Mouse (Mus musculus): ENCODE results near the gene Ptpn14. TPM values are rescaled to one million over a fixed set of nuclear protein-coding genes. Genes with fewer than 3 reads are reported as not detected.
"Not testable (repeated sequence)": the region's sequence is repeated elsewhere in the genome, so short reads cannot be mapped to it uniquely, and the experiment has no call there.

Gene Ptpn14
- polyA plus RNA-seq (2016; fragmentation: Nextera tagmentation; extraction: Ambion mirVana), result 6.7 TPM in 2 replicates

DNA sequence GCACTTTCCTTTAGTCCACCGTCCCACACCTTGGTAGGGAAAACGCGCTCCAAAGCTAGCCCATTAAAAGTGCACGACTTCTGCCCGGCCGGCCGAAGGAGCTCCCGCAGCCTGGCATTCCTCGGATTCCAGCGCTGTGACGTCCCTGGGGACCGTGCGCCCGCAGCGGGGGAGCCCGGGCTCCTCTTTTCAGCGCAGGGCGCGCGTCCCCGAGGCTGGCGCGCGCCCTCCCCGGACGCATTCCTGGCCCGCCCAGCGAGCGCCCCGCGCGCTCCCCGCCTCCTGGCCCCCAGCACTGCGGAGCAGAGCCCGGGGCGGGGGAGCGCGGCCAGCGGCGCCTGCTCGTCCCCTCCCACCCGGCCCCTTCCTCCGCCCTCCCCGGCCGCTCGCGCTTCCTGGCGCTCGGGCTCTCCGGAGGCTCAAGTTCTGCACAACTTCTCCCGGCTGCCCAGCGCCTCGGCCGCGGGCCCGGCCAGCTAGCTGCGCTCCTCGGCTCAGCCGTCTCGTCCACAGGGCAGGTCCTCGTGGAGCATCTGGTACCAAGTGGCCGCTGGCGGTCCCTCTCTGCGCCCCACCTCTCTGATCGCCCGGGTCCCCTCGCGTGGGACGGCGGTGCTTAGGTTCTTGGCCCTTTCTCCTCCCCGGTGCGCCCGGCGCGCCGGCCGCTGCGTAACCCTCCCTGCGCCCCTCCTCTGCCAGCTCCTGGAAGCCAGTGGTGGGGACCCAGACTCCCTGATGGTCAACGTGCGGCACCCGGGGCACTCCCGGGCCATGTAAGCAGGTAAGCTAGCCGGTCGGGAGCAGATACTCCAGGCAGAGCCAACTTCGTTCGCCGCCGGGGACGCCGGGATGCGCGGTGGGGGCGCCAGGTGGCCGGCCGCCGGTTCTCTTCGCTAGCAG is at the start of gene Ptpn14:
Gene Ptpn14 (plus strand): TSS at position 385 of the 900 bp plus-strand sequence.
- DNase-seq (ENCODE audit: low spot score), result peak; percentile 92
- H3K9me3 ChIP-seq, result no peaks in the 10 kb centered on the region
- H3K27me3 ChIP-seq (replicated peaks; ENCODE audit: low read depth, poor library complexity, severe bottlenecking), result peaks cover 44% of the 10 kb centered on the region
- H3K4me1 ChIP-seq, result peaks cover 65% of the 10 kb centered on the region
- peak within 1 kb of the TSS; percentile 88 for H3K4me3 ChIP-seq
- under 1% methylated on average over 98 of the region's 98 CpGs for WGBS
- H3K27ac ChIP-seq (replicated peaks), result peak within 1 kb of the TSS; percentile 92
- H3K36me3 ChIP-seq (replicated peaks), result no peaks in the 10 kb centered on the region

DNA sequence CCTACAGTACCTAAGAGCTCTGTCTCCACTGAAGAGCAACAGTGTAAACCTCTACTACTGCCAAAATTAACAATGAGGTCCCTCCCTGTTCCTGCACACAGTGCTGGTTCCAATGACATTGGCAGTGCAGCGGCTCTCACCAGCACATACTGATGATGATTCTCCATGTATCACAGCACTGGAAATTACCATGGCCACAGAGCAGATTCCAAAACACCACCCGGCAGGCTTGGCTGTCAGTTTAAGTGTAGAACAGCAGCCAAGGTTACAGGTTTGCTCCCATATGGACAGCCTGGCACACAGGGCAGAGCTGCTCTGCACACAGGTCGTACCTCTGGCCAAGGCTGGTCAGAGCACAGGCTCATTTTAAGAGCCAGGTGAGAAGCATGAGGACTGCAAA is 48.5 kb upstream of the Ptpn14 start:
- H3K27ac ChIP-seq (replicated peaks), result no peak overlapping the region
- WGBS, result 95% methylated on average over 3 of the region's 3 CpGs
- H3K9me3 ChIP-seq, result no peaks in the 10 kb centered on the region
- H3K4me3 ChIP-seq, result no peak overlapping the region
- no peaks in the 10 kb centered on the region for H3K27me3 ChIP-seq (replicated peaks; ENCODE audit: low read depth, poor library complexity, severe bottlenecking)
- no peaks in the 10 kb centered on the region for H3K4me1 ChIP-seq
- no peak for DNase-seq (ENCODE audit: low spot score)
- peaks cover 96% of the 10 kb centered on the region for H3K36me3 ChIP-seq (replicated peaks)

DNA sequence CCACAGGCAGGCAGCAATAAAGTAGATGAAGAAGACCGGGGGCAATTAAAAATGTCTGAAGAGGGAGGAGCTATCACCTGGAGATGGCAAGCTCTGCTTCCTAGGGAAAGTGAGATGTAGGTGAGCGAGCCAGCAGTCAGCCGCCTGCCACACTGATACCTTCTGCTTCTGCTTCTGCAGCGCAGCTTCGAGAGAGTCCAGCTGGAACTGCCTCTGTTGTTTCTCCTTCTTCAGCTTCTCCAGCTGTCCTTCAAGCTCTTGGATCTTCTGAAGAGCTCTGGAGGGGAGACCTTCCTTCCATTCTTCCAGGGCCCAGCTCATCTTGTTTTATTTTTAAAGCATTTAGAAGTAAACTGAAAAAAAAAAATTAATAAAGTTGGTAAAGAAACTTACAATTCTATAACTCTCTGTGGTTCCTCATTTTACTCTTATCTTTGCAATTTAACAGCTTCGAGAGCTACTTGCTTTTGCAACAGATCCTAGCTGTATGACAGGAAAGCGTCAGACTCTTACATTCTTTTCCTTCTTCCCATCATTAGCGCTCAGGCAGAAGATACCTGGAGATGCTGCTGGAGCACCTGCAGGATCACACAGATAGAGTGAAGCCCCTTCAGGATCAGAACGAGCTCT is 43.2 kb upstream of the Ptpn14 start:
- 94% methylated on average over 9 of the region's 9 CpGs for WGBS
- H3K27ac ChIP-seq (replicated peaks), result no peak overlapping the region
- peaks cover 61% of the 10 kb centered on the region for H3K36me3 ChIP-seq (replicated peaks)
- peaks cover 31% of the 10 kb centered on the region for H3K4me1 ChIP-seq
- no peak overlapping the region for H3K4me3 ChIP-seq
- H3K27me3 ChIP-seq (replicated peaks; ENCODE audit: low read depth, poor library complexity, severe bottlenecking), result no peaks in the 10 kb centered on the region
- no peaks in the 10 kb centered on the region for H3K9me3 ChIP-seq
- no peak for DNase-seq (ENCODE audit: low spot score)

DNA sequence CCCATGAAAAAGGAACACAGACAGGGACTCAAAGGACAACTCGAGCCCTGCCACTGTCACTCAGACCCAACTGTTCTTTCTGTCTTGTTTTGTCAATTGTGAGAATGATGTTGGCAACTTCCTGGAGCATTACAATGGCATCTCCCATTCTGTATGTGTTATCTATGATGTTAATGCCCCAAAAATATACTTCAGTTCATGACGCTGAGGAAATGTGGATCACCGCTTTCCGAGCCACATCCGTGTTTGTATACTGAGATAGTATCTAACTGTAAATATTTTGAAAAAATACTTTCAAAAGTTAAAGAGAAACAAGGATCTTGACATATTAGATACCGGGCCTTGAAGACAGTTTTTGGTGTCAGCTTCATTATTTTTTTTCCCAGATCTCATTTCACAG is 42.0 kb upstream of the Ptpn14 start:
- Histone ChIP-seq H3K9me3 (no peaks in the 10 kb centered on the region), H3K27me3 (replicated peaks; ENCODE audit: low read depth, poor library complexity, severe bottlenecking) (no peaks in the 10 kb centered on the region), H3K4me3 (peak overlapping the region; percentile 77), H3K27ac (replicated peaks) (no peak overlapping the region), H3K36me3 (replicated peaks) (peaks cover 50% of the 10 kb centered on the region), H3K4me1 (peaks cover 37% of the 10 kb centered on the region)
- 89% methylated on average over 6 of the region's 6 CpGs for WGBS
- DNase-seq (ENCODE audit: low spot score), result no peak

DNA sequence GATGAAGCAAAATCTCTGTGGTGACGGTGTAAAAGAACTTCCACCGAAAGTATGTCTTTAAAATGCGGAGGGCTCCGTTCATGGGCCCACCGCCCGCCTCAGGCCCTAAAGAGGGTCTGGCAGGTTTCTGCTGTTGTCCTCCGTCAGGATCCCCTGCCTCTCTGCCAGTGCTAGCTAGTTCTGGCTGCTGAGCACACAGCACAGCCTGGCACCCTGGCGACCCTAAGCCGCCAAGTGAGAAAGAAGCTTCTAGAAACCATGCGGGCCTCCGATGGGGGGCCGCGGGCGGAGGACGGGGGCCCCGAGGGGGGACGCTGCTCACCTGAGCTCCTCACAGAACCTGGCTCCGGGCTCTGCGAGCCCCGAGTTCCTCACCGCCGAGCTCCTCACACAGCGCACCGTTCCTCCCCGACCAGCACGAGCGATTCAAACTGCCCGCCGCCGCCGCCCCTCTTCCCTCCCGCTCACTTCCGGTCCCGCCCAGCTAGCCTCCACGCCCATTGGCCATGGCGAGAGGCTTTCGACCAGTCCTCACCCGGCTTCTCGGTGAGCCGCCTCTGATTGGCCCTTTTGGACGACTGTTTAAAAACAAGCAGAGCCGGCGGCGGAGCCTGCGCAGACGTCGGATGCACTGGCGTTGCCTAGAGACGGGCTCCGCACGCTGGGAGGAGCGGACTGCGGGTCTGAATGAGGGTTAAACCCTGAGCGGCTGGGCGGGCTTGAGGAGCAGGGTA is 40.2 kb upstream of the Ptpn14 start, which contains the start of gene Cenpf:
Gene Cenpf (minus strand): TSS at position 433 of the 734 bp plus-strand sequence.
- peak; percentile 99 for DNase-seq (ENCODE audit: low spot score)
- peak within 1 kb of the TSS; percentile 77 for H3K4me3 ChIP-seq
- no peaks in the 10 kb centered on the region for H3K27me3 ChIP-seq (replicated peaks; ENCODE audit: low read depth, poor library complexity, severe bottlenecking)
- H3K9me3 ChIP-seq, result no peaks in the 10 kb centered on the region
- under 1% methylated on average over 55 of the region's 55 CpGs for WGBS
- peaks cover 40% of the 10 kb centered on the region for H3K4me1 ChIP-seq
- peaks cover 32% of the 10 kb centered on the region for H3K36me3 ChIP-seq (replicated peaks)
- peak within 1 kb of the TSS; percentile 91 for H3K27ac ChIP-seq (replicated peaks)

DNA sequence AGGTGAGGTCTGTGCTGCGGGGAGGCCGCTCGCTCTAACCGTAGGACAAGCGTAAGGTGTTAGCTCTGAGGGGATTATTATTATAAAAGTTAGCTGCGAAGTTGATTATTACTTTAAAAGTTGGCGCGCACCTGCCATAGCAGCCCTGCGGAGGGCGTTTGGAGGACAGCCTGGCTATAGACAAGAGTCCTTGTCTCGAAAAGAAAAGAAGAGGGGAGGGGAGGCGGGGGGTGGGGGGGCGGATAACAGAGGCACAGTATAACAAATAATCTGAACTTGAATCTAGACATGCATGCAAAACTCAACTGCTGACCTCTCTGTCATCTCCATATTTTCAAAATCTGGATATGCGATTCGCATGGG is 39.7 kb upstream of the Ptpn14 start:
- H3K27me3 ChIP-seq (replicated peaks; ENCODE audit: low read depth, poor library complexity, severe bottlenecking), result no peaks in the 10 kb centered on the region
- H3K36me3 ChIP-seq (replicated peaks), result peaks cover 26% of the 10 kb centered on the region
- H3K4me1 ChIP-seq, result peaks cover 40% of the 10 kb centered on the region
- WGBS, result 1% methylated on average over 15 of the region's 15 CpGs
- H3K9me3 ChIP-seq, result no peaks in the 10 kb centered on the region
- peak overlapping the region; percentile 91 for H3K27ac ChIP-seq (replicated peaks)
- peak overlapping the region; percentile 77 for H3K4me3 ChIP-seq
- DNase-seq (ENCODE audit: low spot score), result no peak

DNA sequence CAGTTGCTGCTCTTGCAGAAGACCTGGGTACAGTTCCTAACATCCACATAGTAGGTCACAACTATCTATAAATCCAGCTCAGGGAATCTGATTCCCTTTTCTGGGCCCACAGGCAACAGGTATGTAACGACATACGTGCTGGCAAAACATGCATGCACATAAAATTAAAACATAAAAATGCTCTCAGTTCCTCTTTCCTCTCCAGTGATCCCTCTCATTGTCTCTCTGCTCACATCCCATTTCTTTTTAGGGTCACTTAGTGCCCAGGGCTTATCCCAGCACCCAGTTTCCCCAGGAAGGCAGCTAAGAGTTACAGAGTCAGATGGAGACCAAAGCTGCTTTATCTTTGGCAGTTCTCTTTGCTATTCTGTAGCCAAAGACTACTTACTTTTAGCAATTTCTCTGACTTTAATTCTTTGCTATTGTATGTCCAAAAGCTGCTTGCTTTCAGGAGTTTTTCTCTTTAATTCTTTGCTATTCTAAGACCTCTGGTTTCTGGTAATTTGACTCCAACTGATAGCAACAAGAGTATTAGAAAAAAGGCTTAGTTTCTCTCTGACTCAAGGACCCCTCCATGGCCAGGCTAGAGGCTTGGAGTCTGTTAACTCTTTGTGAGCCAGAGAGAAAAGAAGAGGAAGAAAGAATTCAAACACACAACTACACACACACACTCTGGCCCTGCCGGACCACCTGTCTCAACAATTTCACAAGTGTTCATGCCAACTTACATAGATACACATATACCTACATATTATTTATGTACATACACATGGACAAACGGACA is 38.8 kb upstream of the Ptpn14 start:
- Histone ChIP-seq H3K9me3 (no peaks in the 10 kb centered on the region), H3K27ac (replicated peaks) (peak overlapping the region; percentile 91), H3K4me3 (peak overlapping the region; percentile 77), H3K4me1 (peaks cover 40% of the 10 kb centered on the region), H3K27me3 (replicated peaks; ENCODE audit: low read depth, poor library complexity, severe bottlenecking) (no peaks in the 10 kb centered on the region), H3K36me3 (replicated peaks) (peaks cover 18% of the 10 kb centered on the region)
- DNase-seq (ENCODE audit: low spot score), result no peak
- WGBS, result 30% methylated on average over 4 of the region's 4 CpGs

DNA sequence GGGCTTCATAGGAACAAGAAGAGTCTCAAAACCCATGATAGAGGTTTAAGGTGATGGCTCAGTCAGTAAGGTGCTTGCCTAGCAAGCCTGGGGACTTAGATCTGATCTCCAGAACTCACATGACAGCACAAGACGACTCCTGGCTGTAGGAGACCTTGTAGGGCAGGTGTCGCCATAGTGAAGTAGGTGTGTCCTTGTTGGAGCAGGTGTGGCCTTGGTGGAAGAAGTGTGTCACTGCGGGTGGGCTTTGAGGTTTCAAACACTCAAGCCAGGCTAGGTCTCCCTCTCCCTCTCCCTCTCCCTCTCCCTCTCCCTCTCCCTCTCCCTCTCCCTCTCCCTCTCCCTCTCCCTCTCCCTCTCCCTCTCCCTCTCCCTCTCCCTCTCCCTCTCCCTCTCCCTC is 35.6 kb upstream of the Ptpn14 start:
- peaks cover 21% of the 10 kb centered on the region for H3K4me1 ChIP-seq
- 49% methylated on average over 3 of the region's 3 CpGs for WGBS
- not testable (repeated sequence) for H3K36me3 ChIP-seq (replicated peaks); H3K9me3 ChIP-seq; H3K27ac ChIP-seq (replicated peaks); H3K4me3 ChIP-seq; H3K27me3 ChIP-seq (replicated peaks; ENCODE audit: low read depth, poor library complexity, severe bottlenecking); DNase-seq (ENCODE audit: low spot score)

DNA sequence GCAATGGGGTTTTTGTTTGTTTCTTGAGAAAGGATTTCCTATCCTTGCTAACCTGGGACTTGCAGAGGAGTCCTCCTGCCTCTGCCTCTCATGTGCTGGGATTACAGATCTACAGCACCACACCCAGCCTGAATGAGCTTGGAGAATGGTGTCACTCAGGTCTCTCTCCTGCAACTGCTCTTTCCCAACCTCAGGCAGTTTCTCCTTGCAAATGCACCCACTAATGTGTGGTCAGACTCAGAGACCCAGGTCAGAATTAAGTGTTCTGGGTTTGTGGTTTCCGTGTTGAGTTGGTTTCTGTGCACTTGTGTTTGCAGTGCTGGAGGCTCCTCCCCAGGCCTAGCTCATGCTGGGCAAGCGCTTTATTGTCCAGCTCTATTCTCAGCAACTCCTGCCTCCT is 33.7 kb upstream of the Ptpn14 start:
- no peaks in the 10 kb centered on the region for H3K36me3 ChIP-seq (replicated peaks)
- no peak overlapping the region for H3K27ac ChIP-seq (replicated peaks)
- no peak for DNase-seq (ENCODE audit: low spot score)
- WGBS, result 90% methylated on average over 2 of the region's 2 CpGs
- H3K4me1 ChIP-seq, result peaks cover 14% of the 10 kb centered on the region
- H3K4me3 ChIP-seq, result no peak overlapping the region
- H3K27me3 ChIP-seq (replicated peaks; ENCODE audit: low read depth, poor library complexity, severe bottlenecking), result no peaks in the 10 kb centered on the region
- no peaks in the 10 kb centered on the region for H3K9me3 ChIP-seq

DNA sequence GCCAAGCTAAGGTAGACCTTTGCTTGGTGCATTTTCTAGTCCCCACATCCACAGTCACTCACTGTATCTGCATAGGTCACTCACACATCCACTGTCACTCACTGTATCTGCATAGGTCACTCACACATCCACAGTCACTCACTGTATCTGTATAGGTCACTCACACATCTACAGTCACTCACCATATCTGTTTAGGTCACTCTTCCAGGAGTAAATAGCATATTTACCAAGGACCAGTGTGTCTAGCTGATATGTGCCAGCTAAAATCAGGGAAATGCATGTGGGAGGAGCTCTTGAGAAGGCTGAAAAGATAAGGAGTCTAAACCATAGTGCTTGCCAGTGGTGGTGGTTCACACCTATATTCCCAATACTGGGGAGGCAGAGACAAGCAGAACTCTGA is 32.7 kb upstream of the Ptpn14 start:
- Histone ChIP-seq H3K27ac (replicated peaks) (no peak overlapping the region), H3K36me3 (replicated peaks) (no peaks in the 10 kb centered on the region)
- no peak for DNase-seq (ENCODE audit: low spot score)

DNA sequence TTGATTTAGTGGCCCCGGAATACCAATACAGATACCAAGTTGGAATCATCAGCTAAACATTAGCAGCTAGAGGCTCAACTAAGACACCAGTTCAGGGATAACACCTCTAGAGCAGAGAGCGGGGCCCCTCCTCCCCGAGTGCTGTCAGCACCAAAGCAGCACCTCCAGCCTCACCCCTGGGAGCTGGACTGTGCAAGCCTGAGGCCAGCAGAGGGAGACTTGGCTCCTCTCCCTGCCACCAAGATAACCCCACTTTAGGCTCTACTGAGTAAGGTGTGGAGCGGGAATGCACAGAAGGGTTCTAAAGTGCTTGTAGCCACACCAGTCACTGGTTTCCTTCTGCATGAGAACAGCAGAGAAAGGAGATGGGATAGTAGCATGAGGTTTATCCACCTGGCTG is 29.7 kb upstream of the Ptpn14 start:
- Histone ChIP-seq H3K36me3 (replicated peaks) (no peaks in the 10 kb centered on the region), H3K9me3 (no peaks in the 10 kb centered on the region), H3K4me3 (no peak overlapping the region), H3K27ac (replicated peaks) (no peak overlapping the region), H3K27me3 (replicated peaks; ENCODE audit: low read depth, poor library complexity, severe bottlenecking) (no peaks in the 10 kb centered on the region), H3K4me1 (no peaks in the 10 kb centered on the region)
- no peak for DNase-seq (ENCODE audit: low spot score)
- 70% methylated on average over 4 of the region's 4 CpGs for WGBS

More for the DNA sequence above, 32.7 kb upstream of the Ptpn14 start:
- Histone ChIP-seq H3K27me3 (replicated peaks; ENCODE audit: low read depth, poor library complexity, severe bottlenecking) (no peaks in the 10 kb centered on the region), H3K9me3 (no peaks in the 10 kb centered on the region), H3K4me3 (no peak overlapping the region), H3K4me1 (peaks cover 4% of the 10 kb centered on the region)

DNA sequence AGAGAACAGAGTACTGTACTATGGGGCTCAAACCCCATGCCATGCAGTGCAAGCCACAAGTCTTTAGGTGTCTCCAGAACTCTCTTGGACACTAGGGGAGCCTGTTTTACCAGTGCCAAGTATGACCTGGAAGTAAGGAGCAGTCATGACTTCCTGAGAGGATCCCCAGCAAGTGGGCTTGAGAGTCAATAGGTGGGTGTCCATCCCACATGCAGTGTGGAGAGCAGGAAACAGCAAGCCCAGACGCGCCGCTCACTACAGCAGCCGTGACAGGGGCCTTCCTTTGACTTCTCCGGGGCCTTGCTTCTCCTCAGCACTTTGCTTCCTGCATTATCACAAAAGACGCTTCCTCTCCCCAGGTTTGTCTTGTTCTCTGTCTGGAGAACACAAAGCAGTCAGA is 27.9 kb upstream of the Ptpn14 start:
- no peak overlapping the region for H3K4me3 ChIP-seq
- H3K9me3 ChIP-seq, result no peaks in the 10 kb centered on the region
- 79% methylated on average over 6 of the region's 6 CpGs for WGBS
- H3K27ac ChIP-seq (replicated peaks), result no peak overlapping the region
- H3K27me3 ChIP-seq (replicated peaks; ENCODE audit: low read depth, poor library complexity, severe bottlenecking), result no peaks in the 10 kb centered on the region
- H3K36me3 ChIP-seq (replicated peaks), result no peaks in the 10 kb centered on the region
- DNase-seq (ENCODE audit: low spot score), result no peak
- no peaks in the 10 kb centered on the region for H3K4me1 ChIP-seq
